Mouse (Mus musculus): ENCODE measurements around the gene Heatr9.

DNA sequence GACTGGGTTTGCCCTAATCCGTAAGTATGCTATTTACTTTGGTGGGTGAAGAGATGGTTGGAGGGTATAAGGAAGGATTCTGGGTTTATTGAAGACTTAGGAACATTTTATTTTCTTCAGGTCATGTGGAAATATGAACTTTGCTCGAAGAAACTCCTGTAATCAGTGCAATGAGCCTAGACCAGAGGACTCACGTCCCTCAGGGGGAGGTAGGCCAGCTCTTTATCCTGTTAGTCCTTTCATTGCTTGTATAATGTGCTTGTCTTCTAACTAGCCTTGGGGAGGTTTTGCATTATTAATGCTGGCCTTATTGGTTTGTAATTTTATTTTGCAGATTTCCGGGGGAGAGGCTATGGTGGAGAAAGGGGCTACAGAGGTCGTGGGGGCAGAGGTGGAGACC is 17.7 kb downstream of the Heatr9 start:
- TF ChIP-seq POLR2A (IDR thresholded peaks at IDR 0.05; ENCODE audit: control insufficient read depth, extremely low read depth, insufficient read depth, low read length, poor library complexity) (no peak), CTCF (IDR thresholded peaks at IDR 0.05; ENCODE audit: borderline replicate concordance, control insufficient read depth, extremely low read depth, insufficient read depth, low read length, poor library complexity) (no peak)
